In genomic region chrX:101300427-101301030, GRCm38 (mm10) we compare ENCODE assay signal across 9 mouse cellular contexts. TPM values are rescaled to one million over a fixed set of nuclear protein-coding genes. Genes with fewer than 3 reads are reported as not detected.
A peak's percentile ranks its signal among the peaks of the same experiment; 100 is the strongest.
DNase-seq lines count a peak whose midpoint lies in the region; ATAC-seq lines count a peak whose summit lies in the region.
"Had no signal": no experiment of that assay in that cellular context is flagged by ENCODE, and none has a peak within 500 bp of the region (broad histone marks: within the 10 kb centered on the region; RNA-seq: fewer than 3 reads in every experiment).

No protein-coding gene starts in this region.

- peaks cover 2% of the 10 kb centered on the region; the same call in 1 of the 2 replicates for H3K4me1 ChIP-seq in heart, embryonic 15.5 days (replicated peaks)
- peaks cover 21% of the 10 kb centered on the region for H3K4me1 ChIP-seq in midbrain, embryonic 14.5 days (ENCODE audit: control insufficient read depth, insufficient read depth, low read length)

- H3K36me3 ChIP-seq in heart, embryonic 15.5 days: peaks cover 5% of the 10 kb centered on the region; the same call in 1 of the 2 replicates
- peaks cover 13% of the 10 kb centered on the region; the same call in 1 of the 2 replicates for H3K36me3 ChIP-seq in midbrain, embryonic 14.5 days (ENCODE audit: control insufficient read depth, insufficient read depth, low read length)

- peak overlapping the region; percentile 62 for H3K4me2 ChIP-seq in heart, embryonic 15.5 days
- peak overlapping the region; percentile 56 for H3K4me2 ChIP-seq in midbrain, embryonic 14.5 days (ENCODE audit: low read length)

- 33% methylated on average over 13 of the region's 13 CpGs for WGBS in heart, embryonic 15.5 days
- WGBS in midbrain, embryonic 14.5 days: 30% methylated on average over 13 of the region's 13 CpGs

- no peak overlapping the region for H3K27ac ChIP-seq in heart, embryonic 15.5 days
- H3K27ac ChIP-seq in midbrain, embryonic 14.5 days (replicated peaks; ENCODE audit: low read depth, low read length): peak overlapping the region; percentile 86

- no peaks in the 10 kb centered on the region for H3K9me3 ChIP-seq in heart, embryonic 15.5 days (replicated peaks)
- no peaks in the 10 kb centered on the region for H3K9me3 ChIP-seq in midbrain, embryonic 14.5 days (ENCODE audit: control insufficient read depth, low read length)

- H3K9ac ChIP-seq in heart, embryonic 15.5 days: no peak overlapping the region
- H3K9ac ChIP-seq in midbrain, embryonic 14.5 days (replicated peaks; ENCODE audit: low read length): peak overlapping the region; percentile 54

- H3K4me3 ChIP-seq in heart, embryonic 15.5 days: peak overlapping the region; percentile 41
- H3K4me3 ChIP-seq in midbrain, embryonic 14.5 days (replicated peaks; ENCODE audit: low read depth, low read length): peak overlapping the region; percentile 44

- no peaks in the 10 kb centered on the region for H3K27me3 ChIP-seq in heart, embryonic 15.5 days
- no peaks in the 10 kb centered on the region for H3K27me3 ChIP-seq in midbrain, embryonic 14.5 days (ENCODE audit: control insufficient read depth, insufficient read depth, low read length)

- no peak for ATAC-seq in heart, embryonic 15.5 days (replicated peaks; ENCODE audit: insufficient number of reproducible peaks, insufficient read depth, low FRiP score, low read depth)
- peak; percentile 42 for ATAC-seq in midbrain, embryonic 14.5 days (ENCODE audit: low FRiP score, low TSS enrichment)
- ATAC-seq: Patski had no signal

- DNase-seq in heart, adult 18-20 months: no peak
- peak; percentile 52 to 72 for DNase-seq in cerebellum, postnatal 14 days
- peak; percentile 33 for DNase-seq in forelimb bud, embryonic 11.5 days (ENCODE audit: low read depth, low spot score)
- DNase-seq in midbrain, embryonic 14.5 days: peak; percentile 70
- DNase-seq in thymus, postnatal 0 days (ENCODE audit: low spot score): no peak
- DNase-seq in urinary bladder, postnatal 36 days (ENCODE audit: low spot score in 2 of 2): no peak
- no peak for DNase-seq in layer of hippocampus, postnatal 10 days (ENCODE audit: low spot score in 2 of 2)

RNA-seq across cellular contexts. Expression of gene Nlgn3, which starts 1.6 kb away (rescaled TPM):
- polyA plus RNA-seq in heart, embryonic 15.5 days (2015; fragmentation: Nextera tagmentation; extraction: Ambion mirVana): 1.7 and 3.3 TPM in 2 replicates
- under 1 TPM; 0.39 to 0.74 TPM for total RNA-seq in heart, adult 18-20 months (2021)
- polyA plus RNA-seq in midbrain, embryonic 14.5 days (2014; fragmentation: Nextera tagmentation; extraction: Ambion mirVana): 98.6 and 99.2 TPM in 2 replicates
- polyA plus RNA-seq in thymus, postnatal 0 days (2015; fragmentation: Nextera tagmentation; extraction: Ambion mirVana): 0.09 and 0.12 TPM in 2 replicates
- total RNA-seq in layer of hippocampus, postnatal 10 days (2021): 100 to 1,000 TPM; 210 to 217 TPM

RNA-seq across cellular contexts. Expression of gene Med12, which starts 26.7 kb away (rescaled TPM):
- 17.0 and 24.2 TPM in 2 replicates for polyA plus RNA-seq in heart, embryonic 15.5 days (2015; fragmentation: Nextera tagmentation; extraction: Ambion mirVana)
- 10 to 100 TPM; 13.5 to 19.1 TPM for total RNA-seq in heart, adult 18-20 months (2021)
- polyA plus RNA-seq in midbrain, embryonic 14.5 days (2014; fragmentation: Nextera tagmentation; extraction: Ambion mirVana): 30.6 and 33.0 TPM in 2 replicates
- polyA plus RNA-seq in thymus, postnatal 0 days (2015; fragmentation: Nextera tagmentation; extraction: Ambion mirVana): 25.8 and 33.0 TPM in 2 replicates
- 10 to 100 TPM; 34.0 to 34.5 TPM for total RNA-seq in layer of hippocampus, postnatal 10 days (2021)

RNA-seq across cellular contexts. Expression of gene Gm20489, which starts 31.7 kb away (rescaled TPM):
- not detected in 2 replicates for polyA plus RNA-seq in heart, embryonic 15.5 days (2015; fragmentation: Nextera tagmentation; extraction: Ambion mirVana)
- total RNA-seq in heart, adult 18-20 months (2021): not detected
- not detected in 2 replicates for polyA plus RNA-seq in midbrain, embryonic 14.5 days (2014; fragmentation: Nextera tagmentation; extraction: Ambion mirVana)
- polyA plus RNA-seq in thymus, postnatal 0 days (2015; fragmentation: Nextera tagmentation; extraction: Ambion mirVana): not detected in 2 replicates
- not detected for total RNA-seq in layer of hippocampus, postnatal 10 days (2021)
- polyA plus RNA-seq: Patski had no signal

RNA-seq across cellular contexts. Expression of gene Il2rg, which starts 32.5 kb away (rescaled TPM):
- polyA plus RNA-seq in heart, embryonic 15.5 days (2015; fragmentation: Nextera tagmentation; extraction: Ambion mirVana): 17.3 and 31.0 TPM in 2 replicates
- total RNA-seq in heart, adult 18-20 months (2021): 10 to 100 TPM; 10.5 to 15.1 TPM
- 4.2 and 7.9 TPM in 2 replicates for polyA plus RNA-seq in midbrain, embryonic 14.5 days (2014; fragmentation: Nextera tagmentation; extraction: Ambion mirVana)
- 334 and 367 TPM in 2 replicates for polyA plus RNA-seq in thymus, postnatal 0 days (2015; fragmentation: Nextera tagmentation; extraction: Ambion mirVana)
- 1 to 10 TPM; 2.6 to 3.1 TPM for total RNA-seq in layer of hippocampus, postnatal 10 days (2021)

RNA-seq across cellular contexts. Expression of gene Gm614, which starts 36.7 kb away (rescaled TPM):
- not detected in 2 replicates for polyA plus RNA-seq in heart, embryonic 15.5 days (2015; fragmentation: Nextera tagmentation; extraction: Ambion mirVana)
- not detected for total RNA-seq in heart, adult 18-20 months (2021)
- not detected in 2 replicates for polyA plus RNA-seq in midbrain, embryonic 14.5 days (2014; fragmentation: Nextera tagmentation; extraction: Ambion mirVana)
- polyA plus RNA-seq in thymus, postnatal 0 days (2015; fragmentation: Nextera tagmentation; extraction: Ambion mirVana): 0.64 and 1.1 TPM in 2 replicates
- total RNA-seq in layer of hippocampus, postnatal 10 days (2021): not detected
- polyA plus RNA-seq: Patski had no signal

Comparison
In these comparisons a context has a peak if more than half of its experiments do, and no peak if none do; other contexts are left out.
1. DNase-seq: peak in cerebellum, postnatal 14 days (2 of 2), forelimb bud, embryonic 11.5 days (single experiment) and midbrain, embryonic 14.5 days (single experiment); none in heart, adult 18-20 months (0 of 2), thymus, postnatal 0 days (single experiment), urinary bladder, postnatal 36 days (0 of 2) and layer of hippocampus, postnatal 10 days (0 of 2).
2. RNA of gene Nlgn3, which starts 1.6 kb away (polyA plus RNA-seq): 98.6 to 99.2 TPM in midbrain, embryonic 14.5 days; 1.7 to 3.3 TPM in heart, embryonic 15.5 days and 0.09 to 0.12 TPM in thymus, postnatal 0 days; every median in the first group is over 10 times any median in the second.